Mouse (Mus musculus): Measurements from ENCODE around the gene Aloxe3.

- TF ChIP-seq CEBPB (IDR thresholded peaks at IDR 0.05; ENCODE audit: insufficient read depth, poor library complexity, severe bottlenecking), result no peak
- TF ChIP-seq POLR2A (IDR thresholded peaks at IDR 0.05; ENCODE audit: insufficient read length, low read depth), result no peak
- no peak for TF ChIP-seq REST (IDR thresholded peaks at IDR 0.05; ENCODE audit: insufficient read depth, insufficient read length)
- TF ChIP-seq E2F4 (IDR thresholded peaks at IDR 0.05; ENCODE audit: insufficient read depth), result no peak
- no peak for TF ChIP-seq USF1 (IDR thresholded peaks at IDR 0.05; ENCODE audit: low read depth)
- no peak for TF ChIP-seq TCF12 (IDR thresholded peaks at IDR 0.05; ENCODE audit: insufficient read depth, poor library complexity, severe bottlenecking)
- no peak for TF ChIP-seq SRF (IDR thresholded peaks at IDR 0.05; ENCODE audit: control insufficient read depth, insufficient read length, low read depth)
- no peak for TF ChIP-seq MYOD1 (IDR thresholded peaks at IDR 0.05; ENCODE audit: control insufficient read depth in 1 of 3, insufficient read length in 2 of 3, low read depth in 2 of 3)
Observed at GRCm38 (mm10) chr11:69104487-69104886, 21.2 kb upstream of the Aloxe3 start.

Measured in myocyte (in vitro differentiated cells).